In genomic region chr10:4625300-4625699, GRCm38 (mm10) we compare ENCODE assay signal across 13 mouse cellular contexts.
"Had no signal": no experiment of that assay in that cellular context is flagged by ENCODE, and none has a peak within 500 bp of the region (broad histone marks: within the 10 kb centered on the region; RNA-seq: fewer than 3 reads in every experiment).

No protein-coding gene starts in this region.

- H3K27ac ChIP-seq: hindbrain, embryonic 12.5 days; layer of hippocampus, adult 2 months; midbrain, embryonic 13.5 days had no signal

- H3K4me2 ChIP-seq: hindbrain, embryonic 12.5 days; midbrain, embryonic 13.5 days had no signal

- ATAC-seq: hindbrain, embryonic 16.5 days; inflammation-experienced regulatory T-cells, adult 6 months; midbrain, embryonic 13.5 days had no signal

- DNase-seq: kidney, postnatal 10 days; kidney, postnatal 4 days; left cerebral cortex, postnatal 4 days; lung, adult 2 months; lung, postnatal 36 days; right cerebral cortex, postnatal 14 days; thymus, adult 2 months; thymus, postnatal 25 days had no signal

- H3K9ac ChIP-seq: hindbrain, embryonic 12.5 days; midbrain, embryonic 13.5 days had no signal

- H3K27me3 ChIP-seq: hindbrain, embryonic 12.5 days; midbrain, embryonic 13.5 days had no signal

- H3K36me3 ChIP-seq: hindbrain, embryonic 12.5 days; midbrain, embryonic 13.5 days had no signal

- H3K4me1 ChIP-seq: hindbrain, embryonic 12.5 days; midbrain, embryonic 13.5 days had no signal

- H3K4me3 ChIP-seq: hindbrain, embryonic 12.5 days; layer of hippocampus, adult 2 months; midbrain, embryonic 13.5 days had no signal

- H3K9me3 ChIP-seq: hindbrain, embryonic 12.5 days; midbrain, embryonic 13.5 days had no signal
